Mouse (Mus musculus) bone marrow macrophage, adult 2 months (primary cell): ENCODE measurements around the gene Crk. TPM values are rescaled to one million over a fixed set of nuclear protein-coding genes. Genes with fewer than 3 reads are reported as not detected.
A peak's percentile ranks its signal among the peaks of the same experiment; 100 is the strongest.

ENCODE experiments used
- H3K27ac ChIP-seq: 2 replicates; pipeline ENCODE4 v1.5.1; 2012; ENCODE audit warnings: low read depth, low read length; ENCODE audit not compliant: insufficient read depth
- H3K4me1 ChIP-seq: 2 replicates; pipeline ENCODE4 v1.6.1; 2012; ENCODE audit warnings: low read length; ENCODE audit not compliant: control insufficient read depth, insufficient read depth
- H3K4me3 ChIP-seq: 2 replicates; pipeline ENCODE4 v1.5.1; 2012; ENCODE audit warnings: mild to moderate bottlenecking, low read length, moderate library complexity; ENCODE audit not compliant: insufficient read depth
- CTCF ChIP-seq: IDR thresholded peaks from 2 replicates; pipeline ENCODE4 v1.5.1; 2012; ENCODE audit warnings: low read depth, mild to moderate bottlenecking, low read length, moderate library complexity
- POLR2A ChIP-seq: IDR thresholded peaks from 2 replicates; pipeline ENCODE4 v1.6.1; 2012; ENCODE audit warnings: mild to moderate bottlenecking, low read depth, low read length, borderline replicate concordance
- polyA plus RNA-seq: library from polyadenylated mRNA; stranded (reverse); fragments of >200 nt; gene quantifications from 2 replicates; pipeline ENCODE4 v1.2.4, GENCODE M21; 2012; ENCODE audit not compliant: missing spikeins, insufficient read depth, insufficient read length

The Crk gene
- polyA plus RNA-seq, 1 experiment: 70.3 TPM

DNA sequence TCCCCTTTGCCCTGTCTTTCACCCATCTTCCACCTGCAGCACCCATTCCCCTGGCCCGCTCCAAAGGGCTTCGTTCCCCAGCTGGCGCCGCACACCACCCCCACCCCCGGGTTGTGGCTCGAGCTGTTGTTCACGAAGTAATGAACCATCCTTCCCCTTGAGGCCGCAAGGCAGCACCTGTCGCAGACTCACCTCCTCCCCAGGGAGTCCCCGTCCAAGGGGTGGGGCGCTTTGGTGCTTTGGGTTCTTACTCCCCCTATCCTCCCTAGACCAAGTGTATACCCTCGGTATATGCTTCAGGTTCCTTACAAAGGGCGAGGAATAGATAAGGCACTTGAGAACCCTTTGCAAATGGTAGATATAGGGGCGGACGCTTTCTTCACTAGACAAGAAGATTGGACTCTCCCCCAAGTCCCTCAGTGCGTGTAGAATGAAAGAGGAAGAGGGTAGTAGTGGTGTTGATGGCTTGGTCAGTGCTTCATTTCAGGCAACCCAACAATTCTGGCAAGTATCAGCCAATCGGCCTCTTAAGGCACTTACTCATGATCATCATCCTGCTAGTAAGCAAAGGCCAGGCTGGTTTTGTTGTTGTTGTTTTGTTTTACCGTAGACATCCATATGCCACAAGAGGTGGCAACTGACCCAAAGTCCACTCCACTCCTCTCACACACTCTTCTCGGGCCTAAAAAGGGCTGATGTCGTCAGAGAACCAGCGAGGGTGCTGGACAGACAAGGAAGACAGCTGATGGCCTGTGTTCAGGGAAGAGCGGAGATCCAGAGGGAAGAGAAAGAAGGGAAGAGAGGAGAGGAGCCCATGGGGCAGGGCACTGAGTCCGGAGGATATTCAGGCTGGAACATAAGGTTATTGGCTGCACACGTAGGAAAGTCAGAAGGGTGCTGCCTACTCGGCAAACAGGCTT lies 24.3 kb upstream of the Crk start:
- peaks cover 35% of the 10 kb centered on the region for H3K4me1 ChIP-seq
- TF ChIP-seq POLR2A (no peak), CTCF (no peak)
- peak overlapping the region; percentile 74 for H3K4me3 ChIP-seq
- H3K27ac ChIP-seq: peak overlapping the region; percentile 78

GRCm38 (mm10) chr11:75655621-75656545 lies 23.2 kb upstream of the Crk start:
- peaks cover 31% of the 10 kb centered on the region for H3K4me1 ChIP-seq
- H3K27ac ChIP-seq: peak overlapping the region; percentile 78
- peak overlapping the region; percentile 74 for H3K4me3 ChIP-seq
- TF ChIP-seq CTCF (no peak), POLR2A (no peak)

DNA sequence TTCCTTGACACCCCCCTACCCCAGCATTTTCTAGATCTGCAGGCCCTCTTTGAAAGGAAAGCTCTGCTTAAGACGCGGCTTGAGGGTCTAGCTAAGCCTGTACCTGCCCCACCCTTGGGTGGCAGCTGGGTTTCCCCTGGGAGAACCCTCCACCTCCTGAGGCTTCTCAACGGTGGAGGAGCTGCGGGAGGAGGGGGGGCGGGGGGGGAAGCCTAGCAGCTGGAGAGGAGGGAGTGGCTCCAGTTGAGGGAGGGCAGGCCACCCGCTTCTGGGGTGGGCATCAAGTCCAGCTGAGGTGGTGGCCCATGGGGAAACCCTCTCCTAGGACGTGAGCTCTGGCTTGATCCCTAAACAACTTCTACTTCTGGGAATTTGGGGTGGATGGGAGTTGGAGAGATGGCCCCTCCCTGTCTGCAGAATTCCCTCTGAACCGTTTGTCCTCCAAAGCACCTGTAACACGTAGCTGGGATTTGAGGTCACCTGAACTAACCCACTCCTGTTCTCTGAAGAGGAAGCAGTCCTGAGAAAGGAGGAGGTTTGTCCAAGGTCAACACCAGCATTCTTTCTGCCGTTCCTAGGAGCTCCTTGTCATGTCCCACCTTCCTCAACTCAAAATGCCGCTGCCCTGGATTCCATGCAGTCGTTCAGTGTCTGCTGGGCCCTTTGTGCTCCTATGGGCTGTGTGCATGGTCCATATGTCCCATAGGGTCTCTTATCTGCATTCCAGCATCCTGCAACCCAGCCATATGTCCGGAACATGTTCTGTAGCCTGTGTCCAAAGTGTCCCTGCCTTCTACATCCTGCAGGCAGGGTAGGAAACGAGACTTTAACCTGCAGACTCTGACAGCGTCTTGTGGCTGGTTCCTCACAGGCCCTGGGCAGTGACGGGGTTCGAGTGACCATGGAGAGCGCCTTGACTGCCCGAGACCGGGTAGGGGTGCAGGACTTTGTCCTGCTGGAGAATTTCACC lies 22.2 kb upstream of the Crk start:
- Histone ChIP-seq H3K4me3 (peak overlapping the region; percentile 74), H3K27ac (no peak overlapping the region), H3K4me1 (peaks cover 31% of the 10 kb centered on the region)
- no peak for TF ChIP-seq CTCF
- TF ChIP-seq POLR2A: no peak

DNA sequence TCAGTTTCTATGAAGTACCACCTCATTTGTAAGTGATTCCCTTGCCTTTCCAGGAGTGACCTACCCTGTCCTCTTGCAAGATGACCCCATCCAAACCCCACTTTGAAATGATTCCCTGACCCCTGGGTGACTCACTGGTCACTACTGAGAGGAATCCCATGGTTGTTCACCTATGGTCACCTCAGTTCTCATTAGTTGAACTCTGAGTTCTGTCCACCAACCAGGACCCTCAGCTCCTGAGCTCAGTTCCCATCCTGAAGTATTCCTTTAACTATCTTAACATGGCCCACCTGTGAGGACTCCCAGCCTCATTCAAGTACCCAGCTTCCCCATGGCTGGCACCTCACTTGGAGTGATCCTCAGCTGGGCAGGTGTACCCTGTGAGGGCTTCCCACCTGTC lies 21.2 kb upstream of the Crk start:
- Histone ChIP-seq H3K27ac (no peak overlapping the region), H3K4me1 (peaks cover 31% of the 10 kb centered on the region), H3K4me3 (no peak overlapping the region)
- TF ChIP-seq POLR2A: no peak
- no peak for TF ChIP-seq CTCF

DNA sequence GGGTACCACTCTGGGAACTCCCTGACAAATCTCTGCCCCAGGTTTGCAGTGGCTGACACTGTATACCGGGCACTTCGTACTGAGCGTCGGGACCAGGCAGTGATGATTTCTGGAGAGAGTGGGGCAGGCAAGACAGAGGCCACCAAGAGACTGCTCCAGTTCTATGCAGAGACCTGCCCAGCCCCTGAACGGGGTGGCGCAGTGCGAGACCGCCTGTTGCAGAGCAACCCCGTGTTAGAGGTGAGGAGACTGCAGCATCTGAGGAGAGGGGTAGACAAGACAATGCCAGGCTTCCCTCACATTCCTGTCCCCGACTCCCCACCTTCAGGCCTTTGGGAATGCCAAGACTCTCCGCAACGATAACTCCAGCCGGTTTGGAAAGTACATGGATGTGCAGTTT lies 20.7 kb upstream of the Crk start:
- Histone ChIP-seq H3K4me1 (peaks cover 31% of the 10 kb centered on the region), H3K27ac (no peak overlapping the region), H3K4me3 (no peak overlapping the region)
- TF ChIP-seq POLR2A: no peak
- TF ChIP-seq CTCF: no peak

DNA sequence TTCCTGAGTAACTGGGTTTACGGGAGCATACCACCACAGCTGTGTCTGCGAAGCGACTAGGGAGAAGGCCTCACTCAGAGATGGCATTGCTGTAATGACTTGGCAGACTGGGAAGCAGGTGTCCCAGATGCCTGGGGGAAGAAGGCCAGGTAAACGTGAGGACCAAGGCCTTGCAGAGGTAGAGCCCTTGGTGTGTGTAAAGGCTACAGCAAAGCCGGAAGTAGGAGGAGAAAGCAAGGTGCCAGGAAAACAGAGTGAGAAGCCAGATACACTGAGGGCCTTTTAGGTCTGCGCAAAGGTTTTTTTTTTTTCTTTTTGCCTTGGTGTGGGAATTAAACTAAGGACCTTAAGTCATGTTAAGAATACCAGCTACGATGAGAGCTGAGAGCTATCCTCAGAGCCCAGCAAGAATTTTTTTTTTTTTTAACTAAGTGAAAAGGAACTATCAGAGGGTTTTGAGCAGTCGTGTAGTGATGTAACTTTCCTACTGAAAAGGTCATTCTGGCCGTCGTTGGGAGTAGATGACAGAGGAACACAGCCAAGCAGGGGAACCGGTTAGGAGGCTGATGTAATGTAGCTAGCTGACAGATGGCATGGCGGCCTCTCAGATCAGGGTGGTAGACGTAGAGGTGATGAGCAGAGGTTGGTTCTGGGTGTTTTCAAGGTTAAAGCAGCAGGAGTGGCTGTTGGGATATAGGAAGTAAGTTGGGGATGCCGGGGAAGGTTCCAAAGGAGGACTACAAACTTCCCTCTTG lies 19.9 kb upstream of the Crk start:
- TF ChIP-seq POLR2A: no peak
- TF ChIP-seq CTCF: no peak
- Histone ChIP-seq H3K4me3 (no peak overlapping the region), H3K27ac (no peak overlapping the region), H3K4me1 (peaks cover 31% of the 10 kb centered on the region)

DNA sequence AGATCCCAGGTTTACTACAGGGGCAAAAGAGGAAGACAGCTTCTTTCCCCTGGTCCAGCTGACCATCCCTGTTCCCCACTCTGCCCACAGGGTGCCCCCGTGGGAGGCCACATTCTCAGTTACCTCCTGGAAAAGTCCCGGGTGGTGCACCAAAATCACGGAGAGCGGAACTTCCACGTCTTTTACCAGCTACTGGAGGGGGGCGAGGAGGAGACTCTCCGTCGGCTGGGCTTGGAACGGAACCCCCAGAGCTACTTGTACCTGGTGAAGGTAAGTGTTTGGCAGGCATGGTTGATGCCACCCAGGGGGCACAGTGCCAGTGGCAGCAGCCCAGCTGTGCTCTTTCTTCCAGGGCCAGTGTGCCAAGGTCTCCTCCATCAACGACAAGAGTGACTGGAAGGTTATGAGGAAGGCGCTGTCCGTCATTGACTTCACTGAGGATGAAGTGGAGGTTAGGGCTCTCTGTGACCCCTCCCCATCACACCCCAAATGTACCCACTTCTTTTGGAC lies 18.9 kb upstream of the Crk start:
- H3K4me3 ChIP-seq: no peak overlapping the region
- no peak for TF ChIP-seq POLR2A
- TF ChIP-seq CTCF: no peak
- H3K4me1 ChIP-seq: peaks cover 24% of the 10 kb centered on the region
- no peak overlapping the region for H3K27ac ChIP-seq
